Mouse (Mus musculus) CH12.LX (cell line): ENCODE measurements around the gene Hoxc5. TPM values are rescaled to one million over a fixed set of nuclear protein-coding genes. Genes with fewer than 3 reads are reported as not detected.

Experiments
- DNase-seq: peaks from one replicate; pipeline ENCODE4 v3.0.0-alpha.2; 2013; ENCODE audit errors: extremely low read depth
- H3K27ac ChIP-seq: 2 replicates; pipeline ENCODE4 v1.5.1; 2012; ENCODE audit warnings: low read depth, mild to moderate bottlenecking, control low read depth, moderate library complexity; ENCODE audit not compliant: insufficient read depth
- H3K27me3 ChIP-seq: replicated peaks from 2 replicates; pipeline ENCODE3; 2012; ENCODE audit warnings: inconsistent platforms
- H3K36me3 ChIP-seq, 2 experiments: replicated peaks in 1 of 2; 2 replicates each; pipeline versions ENCODE3 to v1.6.1; 2012; ENCODE audit warnings: inconsistent platforms in 1 of 2, low read length in 1 of 2, mild to moderate bottlenecking in 1 of 2, mixed read lengths in 1 of 2, moderate library complexity in 1 of 2; ENCODE audit not compliant: control insufficient read depth in 1 of 2, insufficient read depth in 1 of 2
- H3K4me1 ChIP-seq, 2 experiments: 2 replicates each; pipeline ENCODE4 v1.6.1; 2012; ENCODE audit warnings: inconsistent platforms in 1 of 2, moderate library complexity in 1 of 2; ENCODE audit not compliant: insufficient read depth in 2 of 2, control insufficient read depth in 1 of 2
- H3K4me2 ChIP-seq: 2 replicates; pipeline ENCODE4 v1.6.1; 2012; ENCODE audit warnings: low read depth, mild to moderate bottlenecking, control low read depth; ENCODE audit not compliant: poor library complexity, insufficient read depth, severe bottlenecking
- H3K4me3 ChIP-seq, 3 experiments: fragments of 150-350 bp in 1 of 3; sonication (generic) in 1 of 3; replicated peaks in 1 of 3; 2 replicates each; pipeline versions ENCODE3 to v1.5.1; 2011 to 2012; ENCODE audit warnings: low read depth in 2 of 3, low read length in 2 of 3, mild to moderate bottlenecking in 2 of 3, moderate library complexity in 2 of 3, control low read depth in 1 of 3, improper control_type of control experiment in 1 of 3, inconsistent platforms in 1 of 3, mixed read lengths in 1 of 3; ENCODE audit not compliant: poor library complexity in 1 of 3
- H3K79me2 ChIP-seq: replicated peaks from 2 replicates; pipeline ENCODE4 v1.6.1; 2012; ENCODE audit warnings: mild to moderate bottlenecking, moderate library complexity; ENCODE audit not compliant: control insufficient read depth, poor library complexity, insufficient read depth, severe bottlenecking; ENCODE audit errors: extremely low read depth
- H3K9ac ChIP-seq: 2 replicates; pipeline ENCODE4 v1.6.1; 2012; ENCODE audit warnings: low read depth, mild to moderate bottlenecking, control low read depth, moderate library complexity; ENCODE audit not compliant: insufficient read depth
- H3K9me3 ChIP-seq: replicated peaks from 2 replicates; pipeline ENCODE3; 2012; ENCODE audit warnings: low read length, inconsistent platforms, mixed read lengths
- BHLHE40 ChIP-seq: IDR thresholded peaks from 2 replicates; pipeline ENCODE4 v1.6.1; 2011; ENCODE audit warnings: mild to moderate bottlenecking, low read depth, low read length, improper control_type of control experiment
- CHD1 ChIP-seq: IDR thresholded peaks from 2 replicates; pipeline ENCODE4 v1.6.1; 2012; ENCODE audit warnings: low read depth, low read length, improper control_type of control experiment, inconsistent platforms
- CHD2 ChIP-seq: IDR thresholded peaks from 2 replicates; pipeline ENCODE4 v1.6.1; 2011; ENCODE audit warnings: low read length, improper control_type of control experiment
- CTCF ChIP-seq, 2 experiments: IDR thresholded peaks in 1 of 2; conservative IDR thresholded peaks in 1 of 2; 2 replicates each; pipeline ENCODE4 v1.5.1; 2011 to 2012; ENCODE audit warnings: low read depth in 2 of 2, low read length in 2 of 2, improper control_type of control experiment in 1 of 2, inconsistent platforms in 1 of 2, mild to moderate bottlenecking in 1 of 2, moderate library complexity in 1 of 2
- E2F4 ChIP-seq: IDR thresholded peaks from 2 replicates; pipeline ENCODE4 v1.6.1; 2011; ENCODE audit warnings: low read depth, low read length, improper control_type of control experiment; ENCODE audit not compliant: insufficient replicate concordance
- ELF1 ChIP-seq: IDR thresholded peaks from 2 replicates; pipeline ENCODE4 v1.6.1; 2014; ENCODE audit warnings: low read depth, mild to moderate bottlenecking, inconsistent platforms, low read length, improper control_type of control experiment
- EP300 ChIP-seq: IDR thresholded peaks from 2 replicates; pipeline ENCODE4 v1.6.1; 2011; ENCODE audit warnings: low read length, improper control_type of control experiment
- ETS1 ChIP-seq: conservative IDR thresholded peaks from 2 replicates; pipeline ENCODE4 v1.6.1; 2012; ENCODE audit warnings: low read depth, mild to moderate bottlenecking, inconsistent platforms, low read length, improper control_type of control experiment, moderate library complexity
- GABPA ChIP-seq: IDR thresholded peaks from 2 replicates; pipeline ENCODE4 v1.6.1; 2012; ENCODE audit warnings: low read depth, low read length, improper control_type of control experiment, inconsistent platforms; ENCODE audit not compliant: insufficient replicate concordance
- IRF4 ChIP-seq: IDR thresholded peaks from 2 replicates; pipeline ENCODE4 v1.6.1; 2014; ENCODE audit warnings: low read depth, mild to moderate bottlenecking, inconsistent platforms, low read length, improper control_type of control experiment
- JUND ChIP-seq: conservative IDR thresholded peaks from 2 replicates; pipeline ENCODE4 v1.6.1; 2011; ENCODE audit warnings: low read depth, low read length, improper control_type of control experiment
- MAFK ChIP-seq: IDR thresholded peaks from 2 replicates; pipeline ENCODE4 v1.6.1; 2011; ENCODE audit warnings: low read length, improper control_type of control experiment; ENCODE audit not compliant: insufficient replicate concordance
- MAZ ChIP-seq: IDR thresholded peaks from 2 replicates; pipeline ENCODE4 v1.6.1; 2012; ENCODE audit warnings: low read depth, mild to moderate bottlenecking, inconsistent platforms, low read length, improper control_type of control experiment, moderate library complexity
- MEF2A ChIP-seq: IDR thresholded peaks from 2 replicates; pipeline ENCODE4 v1.6.1; 2014; ENCODE audit warnings: low read depth, mild to moderate bottlenecking, inconsistent platforms, low read length, improper control_type of control experiment, borderline replicate concordance
- NRF1 ChIP-seq: IDR thresholded peaks from 2 replicates; pipeline ENCODE4 v1.6.1; 2014; ENCODE audit warnings: low read depth, mild to moderate bottlenecking, inconsistent platforms, low read length, improper control_type of control experiment, moderate library complexity
- PAX5 ChIP-seq: IDR thresholded peaks from 2 replicates; pipeline ENCODE4 v1.6.1; 2012; ENCODE audit warnings: low read length, inconsistent platforms, mixed read lengths
- POLR2A ChIP-seq: IDR thresholded peaks from 2 replicates; pipeline ENCODE4 v1.6.1; 2011; ENCODE audit warnings: low read depth, mild to moderate bottlenecking, improper control_type of control experiment, low read length
- POLR2AphosphoS2 ChIP-seq: IDR thresholded peaks from 2 replicates; pipeline ENCODE4 v1.6.1; 2011; ENCODE audit warnings: low read depth, low read length, improper control_type of control experiment
- SMC3 ChIP-seq: IDR thresholded peaks from 2 replicates; pipeline ENCODE4 v1.6.1; 2011; ENCODE audit warnings: low read depth, low read length, improper control_type of control experiment
- TBP ChIP-seq: conservative IDR thresholded peaks from 2 replicates; pipeline ENCODE4 v1.6.1; 2011; ENCODE audit warnings: low read depth, low read length, improper control_type of control experiment
- UBTF ChIP-seq: IDR thresholded peaks from 2 replicates; pipeline ENCODE4 v1.6.1; 2012; ENCODE audit warnings: low read depth, mild to moderate bottlenecking, inconsistent platforms, low read length, improper control_type of control experiment, moderate library complexity
- USF1 ChIP-seq: IDR thresholded peaks from 2 replicates; pipeline ENCODE4 v1.6.1; 2014; ENCODE audit warnings: low read depth, mild to moderate bottlenecking, inconsistent platforms, low read length, improper control_type of control experiment
- USF2 ChIP-seq: conservative IDR thresholded peaks from 2 replicates; pipeline ENCODE4 v1.6.1; 2011; ENCODE audit warnings: low read depth, low read length, improper control_type of control experiment
- ZC3H11A ChIP-seq: IDR thresholded peaks from 2 replicates; pipeline ENCODE4 v1.6.1; 2012; ENCODE audit warnings: low read depth, mild to moderate bottlenecking, inconsistent platforms, low read length, improper control_type of control experiment
- ZKSCAN1 ChIP-seq: IDR thresholded peaks from 2 replicates; pipeline ENCODE4 v1.6.1; 2012; ENCODE audit warnings: low read depth, inconsistent platforms, low read length, improper control_type of control experiment, borderline replicate concordance
- dilution Hi-C: fragments of 300-500 bp; cut with MboI; formaldehyde crosslinking; loops from 2 replicates; pipeline ENCODE4 v1.14.3; 2020; ENCODE audit warnings: low sequenced_read_pairs; ENCODE audit not compliant: extremely low pct_unique_long_range_greater_than_20kb, extremely low pct_ligation_motif_present
- in situ Hi-C: fragments of 300-500 bp; cut with MboI; formaldehyde crosslinking; loops from 3 replicates; pipeline ENCODE4 v1.14.3; 2019; ENCODE audit warnings: low sequenced_read_pairs, low pct_ligation_motif_present, low pct_unique_long_range_greater_than_20kb, mixed read lengths
- polyA plus RNA-seq: library from polyadenylated mRNA; unstranded; fragments of >175 nt; gene quantifications from 2 replicates; pipeline ENCODE4 v1.2.1, GENCODE M21; 2012; ENCODE audit warnings: low read depth; ENCODE audit not compliant: insufficient read length
- total RNA-seq, 2 experiments: library from RNA; depleted of rRNA; stranded (reverse); fragments of 300-350 nt in 1 of 2; fragments of >200 nt in 1 of 2; gene quantifications; 2 replicates each; pipeline ENCODE4 v1.2.3; 2012 to 2014

The Hoxc5 gene
- total and polyA plus RNA-seq, 3 experiments = 0.15 to 0.16 TPM; not detected in 1

DNA sequence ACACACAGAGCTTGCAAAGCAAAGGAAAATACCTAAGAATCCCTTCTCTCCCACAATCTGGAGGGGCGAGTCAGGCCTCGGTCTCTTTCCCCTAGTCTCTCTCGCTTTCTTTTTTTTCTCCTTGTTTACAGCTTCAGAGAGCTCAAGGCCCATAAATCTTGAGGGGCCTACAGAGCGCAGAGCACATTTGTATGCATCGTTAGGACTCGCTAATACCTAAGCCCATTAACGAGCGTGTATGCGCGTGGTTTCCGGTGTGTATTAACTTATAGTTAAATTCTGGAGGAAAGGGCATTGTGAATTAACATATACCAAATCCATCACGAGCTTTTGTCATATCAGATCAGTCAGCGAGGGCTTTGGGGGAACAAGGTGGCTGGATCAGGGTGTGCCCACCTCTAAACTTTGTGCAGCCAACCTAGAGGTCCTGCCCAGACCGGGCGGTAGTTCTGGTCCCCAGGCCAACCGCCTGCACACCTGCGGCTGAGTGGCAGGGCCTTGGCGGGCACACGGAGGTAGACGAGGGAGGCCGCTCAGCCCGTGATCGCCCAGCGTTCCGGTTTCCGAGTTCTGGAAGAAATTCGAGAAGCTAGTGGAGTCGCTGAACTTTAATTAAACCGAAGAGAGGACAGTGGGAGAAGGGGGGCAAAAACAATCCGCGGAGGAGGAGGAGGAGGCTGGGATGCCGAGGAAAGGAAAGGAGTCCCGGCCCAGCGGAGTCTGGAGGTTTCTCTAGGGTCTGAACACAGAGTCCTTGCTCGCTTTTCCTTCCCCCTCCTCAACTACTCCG lies 93.3 kb downstream of the Hoxc5 start:
- dilution Hi-C loops = no loop called here
- Histone ChIP-seq H3K4me1 (peaks cover 0 to 8% of the 10 kb centered on the region in 2 experiments; a peak in 2 of 4 replicates), H3K27ac (no peak overlapping the region), H3K9me3 (no peaks in the 10 kb centered on the region), H3K4me3 (no peak overlapping the region), H3K36me3 (no peaks in the 10 kb centered on the region), H3K79me2 (no peaks in the 10 kb centered on the region), H3K27me3 (peaks cover 1% of the 10 kb centered on the region), H3K4me2 (no peak overlapping the region), H3K9ac (no peak overlapping the region)
- no peak for DNase-seq
- in situ Hi-C loops = no loop called here
- no peak for TF ChIP-seq TBP
- TF ChIP-seq USF1 = no peak
- TF ChIP-seq MEF2A = no peak
- TF ChIP-seq JUND = no peak
- TF ChIP-seq EP300 = no peak
- TF ChIP-seq PAX5 = no peak
- TF ChIP-seq ZC3H11A = no peak
- no peak for TF ChIP-seq ZKSCAN1

DNA sequence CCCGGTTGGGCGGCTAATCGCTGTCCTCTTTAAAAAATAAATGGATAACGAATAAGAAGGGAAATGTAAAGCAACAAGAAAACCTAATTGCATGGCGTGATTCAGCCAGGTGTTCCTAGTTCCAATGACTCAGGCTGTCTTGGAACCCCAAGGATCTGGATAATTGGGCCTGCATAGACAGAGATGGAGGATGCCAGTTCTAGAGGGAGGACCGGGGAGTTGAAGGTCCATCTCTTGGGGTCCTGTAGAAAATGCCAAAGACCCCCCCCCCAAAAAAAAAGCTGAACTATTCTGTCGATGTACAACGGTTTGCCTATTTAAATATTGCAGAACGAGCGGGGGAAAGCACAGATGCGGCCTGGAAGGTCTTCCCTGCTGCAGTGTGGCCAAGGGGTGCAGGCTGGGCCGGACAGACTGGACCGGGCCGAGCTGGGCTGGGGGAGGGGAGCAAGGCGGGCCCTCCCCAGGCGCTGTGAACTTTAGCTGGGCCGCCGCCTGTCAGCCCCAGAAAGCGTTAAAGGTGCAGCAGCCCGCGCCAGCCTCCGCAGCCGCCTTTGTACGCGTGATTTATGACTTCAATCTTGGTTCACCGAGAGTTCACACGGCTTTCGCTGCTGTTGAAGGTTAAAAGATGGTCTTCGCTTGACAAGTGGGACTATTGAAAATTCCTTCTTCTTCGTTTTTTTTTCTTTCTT lies 94.0 kb downstream of the Hoxc5 start:
- dilution Hi-C loops = no loop called here
- Histone ChIP-seq H3K79me2 (no peaks in the 10 kb centered on the region), H3K9me3 (no peaks in the 10 kb centered on the region), H3K4me3 (no peak overlapping the region), H3K27ac (no peak overlapping the region), H3K4me1 (peaks cover 0 to 3% of the 10 kb centered on the region in 2 experiments; a peak in 1 of 4 replicates), H3K36me3 (no peaks in the 10 kb centered on the region), H3K27me3 (peaks cover 1% of the 10 kb centered on the region), H3K4me2 (no peak overlapping the region), H3K9ac (no peak overlapping the region)
- no peak for TF ChIP-seq UBTF
- no peak for TF ChIP-seq JUND
- TF ChIP-seq CHD1 = no peak
- no peak for TF ChIP-seq MAFK
- no peak for TF ChIP-seq SMC3
- TF ChIP-seq TBP = no peak
- TF ChIP-seq IRF4 = no peak
- no peak for TF ChIP-seq USF1
- TF ChIP-seq USF2 = no peak
- TF ChIP-seq NRF1 = no peak
- TF ChIP-seq POLR2AphosphoS2 = no peak
- TF ChIP-seq BHLHE40 = no peak
- no peak for TF ChIP-seq CTCF (conservative IDR thresholded peaks at IDR 0.05 in 1 of 2, IDR thresholded peaks at IDR 0.05 in 1 of 2; ENCODE audit: low read depth in 2 of 2, low read length in 2 of 2)
- no peak for TF ChIP-seq ETS1
- TF ChIP-seq MAZ = no peak
- TF ChIP-seq POLR2A = no peak
- no peak for TF ChIP-seq ELF1
- TF ChIP-seq GABPA = no peak
- no peak for TF ChIP-seq CHD2
- no peak for TF ChIP-seq E2F4
- in situ Hi-C loops = no loop called here
- no peak for DNase-seq
